Mouse (Mus musculus): Measurements from ENCODE around the gene Trpm6.

Trpm6 gene

DNA sequence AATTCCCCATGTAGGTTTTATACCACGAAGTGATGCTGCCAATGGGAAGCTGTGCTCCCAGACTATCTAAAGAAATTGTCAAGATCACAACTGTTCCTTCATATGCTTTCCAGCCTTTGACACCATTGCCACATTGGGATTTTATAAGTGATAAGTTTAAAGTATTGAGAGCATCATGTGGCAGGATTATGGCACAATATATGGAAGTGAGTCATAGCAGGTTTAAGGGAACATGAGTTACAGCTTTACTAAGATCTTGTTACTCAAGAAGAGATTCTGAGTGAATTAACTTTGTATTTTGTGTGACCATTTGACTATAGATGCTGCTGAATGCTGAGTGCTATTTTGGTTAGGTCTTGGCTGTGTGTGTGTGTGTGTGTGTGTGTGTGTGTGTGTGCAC, 21.8 kb downstream of the Trpm6 start:
- no peak for DNase-seq (ENCODE audit: low spot score)

DNA sequence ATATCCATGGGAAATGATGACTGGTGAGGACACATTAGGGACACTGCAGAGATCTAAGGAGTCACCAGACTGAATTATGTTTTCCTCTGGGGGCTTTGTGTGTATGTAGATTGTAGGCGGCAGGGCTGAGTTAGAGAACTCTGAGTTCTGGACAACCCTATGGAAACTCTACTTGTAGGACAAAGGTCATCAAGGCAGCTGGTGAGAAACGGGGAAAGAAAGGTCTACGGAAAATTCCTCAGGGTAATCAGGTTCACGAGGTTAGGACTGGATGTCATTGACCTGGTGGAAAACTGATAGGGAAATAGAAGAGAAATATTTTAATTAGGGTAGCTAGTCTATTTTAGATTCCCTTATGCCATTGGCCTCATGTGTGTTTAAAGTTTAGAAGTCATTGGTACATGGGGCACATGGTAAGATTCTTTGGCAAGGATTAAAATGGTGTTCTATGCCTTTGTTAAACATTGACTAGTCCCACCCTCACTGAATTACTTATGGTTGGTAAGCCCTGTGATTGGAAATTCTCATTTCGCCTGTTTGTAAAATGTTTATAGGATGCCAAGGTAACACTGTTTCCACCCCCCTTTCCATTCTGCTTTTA, 23.2 kb downstream of the Trpm6 start:
- no peak for DNase-seq (ENCODE audit: low spot score)

DNA sequence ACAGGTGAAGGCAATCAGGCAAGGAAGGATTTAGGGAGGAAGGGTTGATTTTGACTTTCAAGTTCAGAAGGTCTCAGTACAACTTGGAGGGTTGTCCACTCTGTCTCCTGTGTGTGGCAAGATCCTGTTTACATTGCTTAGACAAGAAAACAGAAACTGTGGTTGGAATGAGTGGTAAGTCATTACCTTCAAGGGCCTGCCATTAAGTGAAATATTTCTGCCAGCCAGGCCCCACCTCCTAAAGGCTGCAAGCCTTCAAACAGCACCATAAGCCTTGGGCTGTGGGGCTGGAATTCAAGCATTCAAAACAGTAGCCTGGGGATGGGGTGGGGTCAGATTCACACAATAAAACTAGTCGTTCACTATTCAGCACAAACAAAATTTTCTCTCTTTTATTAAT, 24.3 kb downstream of the Trpm6 start:
- no peak for DNase-seq (ENCODE audit: low spot score)

DNA sequence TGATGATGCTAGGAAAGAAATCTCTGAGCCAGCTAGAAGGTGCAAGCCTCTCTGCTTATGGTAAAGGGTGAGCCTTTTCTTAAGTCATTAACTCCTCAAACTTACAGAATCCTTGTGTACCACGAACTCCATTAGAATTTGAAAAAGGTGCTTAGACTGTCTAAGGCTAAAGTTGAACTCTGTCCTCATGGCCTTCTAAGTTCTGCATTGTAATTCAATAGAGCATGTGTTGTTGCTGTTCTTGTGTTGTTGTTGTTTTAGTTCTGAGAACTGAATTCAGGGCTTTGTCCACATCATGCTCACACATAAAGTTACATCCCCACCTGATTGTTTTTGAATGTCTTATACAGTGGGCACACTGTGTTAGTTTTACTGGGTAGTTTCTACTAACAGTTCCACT, 49.9 kb downstream of the Trpm6 start:
- no peak for DNase-seq (ENCODE audit: low spot score)

DNA sequence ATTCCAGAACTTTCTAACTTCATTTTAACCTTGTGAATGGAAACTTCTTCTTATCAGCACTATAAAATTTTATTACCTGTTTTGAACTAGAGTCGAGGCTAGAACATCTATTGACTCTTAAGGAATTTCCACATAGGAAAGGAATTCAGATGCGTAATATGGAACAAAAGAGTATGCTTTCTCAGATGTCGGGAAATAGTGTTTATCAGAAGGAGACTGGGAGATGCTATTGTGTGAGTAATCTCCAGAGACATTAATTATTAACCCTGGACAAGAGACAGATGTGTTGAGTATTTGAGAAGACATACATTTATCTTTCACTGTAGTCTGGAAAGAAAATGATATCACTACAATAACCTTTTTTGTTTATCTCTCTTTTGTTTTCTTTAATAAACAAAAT, 61.5 kb downstream of the Trpm6 start:
- DNase-seq (ENCODE audit: low spot score), result no peak

DNA sequence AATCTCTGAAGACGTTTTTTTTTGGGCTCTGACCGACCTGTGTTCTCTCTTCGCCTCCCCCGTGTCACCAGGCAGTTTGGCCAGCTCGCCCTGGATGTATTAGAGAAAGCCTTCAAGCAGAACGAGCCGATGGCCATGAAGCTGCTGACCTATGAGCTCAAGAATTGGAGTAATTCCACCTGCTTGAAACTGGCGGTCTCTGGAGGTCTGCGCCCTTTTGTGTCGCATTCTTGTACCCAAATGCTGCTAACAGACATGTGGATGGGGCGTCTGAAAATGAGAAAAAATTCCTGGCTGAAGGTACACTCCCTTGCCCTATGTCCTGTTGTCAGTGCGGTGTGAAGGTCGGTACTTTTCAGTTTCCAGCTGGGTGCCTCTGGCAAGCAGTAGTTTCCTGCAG, 65.4 kb downstream of the Trpm6 start:
- DNase-seq (ENCODE audit: low spot score), result no peak

DNA sequence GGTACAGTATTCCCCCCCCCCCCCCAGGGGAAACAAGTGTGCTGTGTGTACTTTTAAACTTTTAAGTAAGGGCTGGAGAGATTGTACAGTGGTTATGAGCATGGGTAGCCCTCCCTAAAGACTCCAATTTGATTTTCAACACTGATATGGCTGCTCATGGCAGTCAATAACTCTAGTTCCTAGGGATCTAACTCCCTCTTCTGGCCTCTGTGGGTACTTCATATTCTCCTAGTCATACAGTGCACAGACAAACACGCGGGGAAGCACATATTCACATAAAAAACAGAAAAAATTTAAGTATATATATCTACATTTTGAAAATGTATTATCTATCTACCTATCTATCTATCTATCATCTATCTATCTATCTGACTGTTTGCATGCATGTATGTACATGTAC, 67.6 kb downstream of the Trpm6 start:
- no peak for DNase-seq (ENCODE audit: low spot score)

DNA sequence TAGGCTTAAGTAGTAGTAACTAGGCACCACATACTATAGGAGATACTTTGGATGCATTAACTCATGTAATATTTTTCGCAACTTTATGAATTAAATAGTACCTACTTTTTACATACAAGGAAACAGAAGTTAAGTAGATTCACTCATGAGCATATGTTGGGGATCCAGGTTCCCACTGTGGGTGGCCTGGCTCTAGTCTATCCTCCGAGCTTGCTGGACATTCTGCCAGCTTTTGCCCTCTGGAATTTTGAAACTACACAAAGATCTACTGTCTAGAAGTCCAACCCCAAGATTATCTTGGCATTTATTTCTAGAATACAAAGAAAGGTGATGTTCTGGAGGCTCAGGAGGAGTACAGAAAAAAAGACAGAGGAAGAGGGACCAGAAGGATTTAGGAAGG, 78.8 kb downstream of the Trpm6 start:
- no peak for DNase-seq (ENCODE audit: low spot score)

DNA sequence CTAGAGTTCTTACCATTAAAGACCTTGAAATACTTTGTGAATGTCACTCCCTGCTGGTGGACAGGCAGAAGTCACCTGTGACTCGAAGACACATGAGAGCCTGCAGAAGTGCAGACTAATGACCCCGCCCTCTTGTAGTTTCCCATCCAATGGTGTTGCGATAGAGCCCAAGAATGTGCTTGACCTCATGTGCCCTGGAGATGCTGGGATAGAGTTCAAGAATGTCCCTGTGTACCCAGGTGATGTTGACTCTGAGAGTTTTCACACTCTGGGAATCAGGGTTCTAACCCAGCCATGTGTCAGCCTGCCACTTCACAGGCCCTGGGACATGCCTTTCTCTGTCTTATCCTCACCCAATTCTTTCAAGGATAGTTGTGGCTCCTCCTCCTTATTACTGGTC, 81.4 kb downstream of the Trpm6 start:
- DNase-seq (ENCODE audit: low spot score), result no peak

DNA sequence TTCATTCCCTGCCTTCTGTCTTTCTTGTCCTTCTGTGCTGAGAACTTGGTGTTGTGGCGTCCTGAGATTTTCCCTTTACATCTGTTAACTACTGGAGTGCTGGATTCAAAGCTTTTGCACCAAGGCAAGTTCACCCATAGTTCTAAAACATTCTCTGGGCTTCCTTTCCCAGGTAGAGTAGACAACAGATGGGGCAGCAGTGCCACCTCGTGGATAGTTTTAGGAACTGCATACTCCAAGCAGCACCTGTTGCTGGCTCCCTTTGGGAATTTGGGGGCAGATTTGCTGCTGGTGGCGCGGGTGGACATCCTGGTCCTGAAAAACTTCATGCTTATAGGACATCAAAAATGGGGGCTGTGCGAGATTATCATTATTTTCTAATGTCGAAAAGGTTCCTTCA, 85.2 kb downstream of the Trpm6 start:
- DNase-seq (ENCODE audit: low spot score), result peak; percentile 19

DNA sequence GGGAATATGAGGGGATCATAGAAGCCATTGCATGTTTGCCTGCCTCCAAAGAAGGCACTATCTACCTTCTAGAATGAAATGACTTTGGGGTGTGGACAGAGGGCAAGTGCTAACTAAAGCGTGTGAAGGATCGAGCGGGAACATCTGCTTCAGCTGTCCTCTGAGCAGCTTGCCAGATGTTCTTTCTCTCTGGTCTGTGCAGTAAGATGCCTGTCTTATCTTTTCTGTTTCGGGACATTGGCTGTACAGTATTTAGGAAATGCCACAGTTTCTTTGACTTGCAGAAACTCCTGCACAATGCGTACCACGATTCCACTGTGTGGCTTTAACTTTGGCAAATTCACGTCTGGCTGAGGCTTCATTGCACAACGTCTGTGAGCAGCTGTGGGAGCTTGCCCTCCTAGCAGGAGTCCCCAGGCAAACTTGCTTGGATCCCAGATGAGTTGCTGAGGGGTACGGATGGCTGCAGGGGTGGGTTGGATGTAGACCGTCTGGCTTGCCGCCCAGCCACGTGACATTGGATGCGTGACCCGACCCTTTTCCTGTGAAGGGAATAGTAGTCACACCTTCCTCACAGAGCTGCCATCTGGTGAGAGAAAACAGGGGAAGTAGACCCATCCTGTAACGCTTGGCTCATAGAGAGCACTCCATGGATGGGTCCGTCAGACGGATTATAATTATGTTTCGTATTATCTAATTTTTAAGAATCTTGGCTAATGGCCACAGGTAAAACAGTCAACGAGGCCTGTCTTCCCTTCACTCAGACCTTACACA, 92.2 kb downstream of the Trpm6 start:
- no peak for DNase-seq (ENCODE audit: low spot score)

DNA sequence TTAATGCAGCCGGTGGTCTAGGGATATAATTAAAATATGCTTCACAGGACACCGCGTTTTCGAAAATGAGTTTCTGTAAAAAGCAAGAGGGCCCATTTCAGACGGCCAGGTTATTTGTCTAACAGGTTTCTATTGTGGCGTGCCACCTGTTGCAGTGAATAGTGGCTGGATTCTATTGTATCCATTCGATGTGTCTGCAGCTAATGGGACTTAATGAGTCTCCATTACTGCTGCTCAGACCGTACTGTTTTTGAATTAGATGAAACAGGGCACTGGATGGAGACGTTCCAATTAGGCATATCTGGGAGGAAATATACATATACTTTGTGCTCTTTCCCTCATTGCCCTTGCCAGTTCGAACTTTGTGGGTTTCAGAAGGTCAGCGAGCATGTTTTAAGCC, 92.8 kb downstream of the Trpm6 start:
- DNase-seq (ENCODE audit: low spot score), result no peak

DNA sequence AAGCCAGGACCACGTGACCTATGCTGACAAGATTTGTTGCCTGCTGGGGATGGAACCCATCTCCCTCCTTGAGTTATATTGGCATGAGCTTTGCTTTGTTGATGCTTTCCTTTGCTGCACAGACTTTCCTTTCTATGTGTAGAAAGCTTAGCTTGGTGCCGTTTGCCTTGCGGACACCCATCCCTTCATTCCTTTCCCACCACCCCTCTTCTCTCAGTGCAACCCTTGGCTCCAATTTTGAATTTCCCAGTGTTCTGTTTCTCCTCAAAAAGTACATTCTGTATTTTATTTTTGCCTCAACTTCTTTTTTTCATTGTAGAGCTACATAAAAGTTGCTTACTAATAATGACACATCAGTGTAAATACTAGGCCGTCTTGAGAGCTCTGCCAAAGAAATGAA, 96.6 kb downstream of the Trpm6 start:
- DNase-seq (ENCODE audit: low spot score), result no peak

DNA sequence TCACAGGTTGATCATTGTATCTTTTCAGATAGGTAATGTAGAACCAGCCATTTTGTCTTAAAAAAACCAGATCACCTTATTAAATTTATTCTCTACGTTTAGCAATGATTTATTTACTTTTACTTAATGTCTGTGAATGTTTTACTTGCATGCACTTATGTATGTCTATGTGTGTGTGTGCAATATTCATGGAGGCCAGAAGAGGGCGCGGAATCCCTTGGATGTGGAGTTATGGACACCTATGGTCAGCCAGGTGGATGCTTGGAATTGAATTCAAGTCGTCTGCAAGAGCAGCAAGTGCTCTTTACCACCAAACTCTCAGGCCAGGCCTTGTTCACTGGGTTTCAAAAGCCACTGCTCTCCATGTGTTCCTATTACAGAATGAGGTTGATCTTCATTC, 118.5 kb downstream of the Trpm6 start:
- DNase-seq (ENCODE audit: low spot score), result no peak

DNA sequence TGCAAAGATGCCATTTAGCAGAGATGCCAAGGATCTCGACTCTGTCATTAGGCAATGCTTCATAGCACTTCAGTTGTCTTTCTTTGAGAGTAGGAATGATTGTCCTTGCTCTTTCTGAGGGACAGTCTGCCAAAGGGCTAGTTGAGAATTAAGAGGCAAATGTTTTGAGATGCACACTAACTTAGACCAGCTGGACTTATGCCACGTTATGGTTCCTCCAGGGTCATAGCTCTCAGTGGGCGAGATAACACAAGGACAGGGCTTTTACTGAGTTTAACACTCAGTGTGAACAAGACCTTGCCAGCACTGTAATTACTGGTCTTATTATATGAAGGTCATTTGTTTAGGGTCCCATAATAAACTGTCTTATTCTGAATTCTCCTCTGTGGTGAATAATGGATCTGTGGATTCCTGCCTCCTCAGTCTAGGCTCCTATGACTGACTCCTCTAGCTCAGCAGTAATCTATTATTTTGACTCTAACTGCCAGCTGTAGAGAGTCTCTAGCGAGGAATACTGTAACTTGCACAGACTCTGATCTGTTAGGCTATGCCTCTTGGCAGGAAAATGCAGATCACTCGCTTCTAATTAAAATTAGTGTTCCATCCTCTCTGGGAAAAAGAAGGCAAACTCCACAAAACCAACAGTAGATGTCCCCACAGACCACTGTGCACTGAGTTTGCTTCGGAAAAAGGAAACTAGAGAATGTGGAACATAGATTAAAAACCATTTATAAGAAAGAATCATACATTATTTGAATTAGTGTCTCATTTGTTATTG, 123.2 kb downstream of the Trpm6 start:
- DNase-seq (ENCODE audit: low spot score), result no peak

DNA sequence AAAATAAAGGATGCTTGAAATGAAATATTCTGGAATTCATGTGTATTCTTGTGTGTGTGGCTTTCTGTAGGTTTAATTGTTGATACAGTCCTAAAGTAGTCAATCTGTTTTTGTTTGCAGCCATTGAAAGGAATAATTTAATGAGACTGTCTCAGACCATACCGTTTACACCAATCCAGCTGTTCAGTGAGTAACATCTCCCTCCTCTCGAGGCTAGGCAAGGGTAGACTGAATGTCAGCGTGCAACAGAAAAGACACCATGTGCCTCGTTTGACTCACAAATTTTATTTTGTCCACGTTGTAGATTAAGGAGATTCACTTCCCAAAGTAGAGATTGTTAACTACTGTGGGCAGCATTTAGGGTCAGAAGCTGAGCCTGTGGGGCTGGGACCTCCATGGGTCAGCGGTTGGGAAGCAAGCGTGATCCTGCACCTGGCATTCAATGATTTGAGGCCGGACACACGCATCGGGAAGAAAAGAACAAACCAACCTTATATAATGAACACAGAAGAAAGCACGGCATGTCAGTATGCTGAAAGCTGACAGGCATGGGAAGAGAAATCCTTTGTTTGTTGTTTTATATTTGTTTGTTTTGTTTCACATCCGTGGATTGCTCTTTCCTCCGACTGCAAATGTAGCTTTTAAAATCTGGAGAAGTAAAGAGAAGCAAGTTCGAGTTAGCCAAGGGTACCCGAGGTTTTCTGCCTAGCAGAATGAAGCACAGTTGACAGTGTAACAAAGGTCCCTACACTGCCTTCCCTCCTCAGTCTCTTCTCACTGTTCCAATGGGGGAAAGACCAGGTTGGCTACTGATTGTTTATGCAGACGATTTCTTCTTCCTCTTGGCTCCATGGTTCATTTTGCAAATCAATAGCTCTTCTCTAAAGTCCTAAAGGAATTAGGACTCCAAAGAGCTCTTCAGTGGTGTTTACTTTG, 124.2 kb downstream of the Trpm6 start:
- no peak for DNase-seq (ENCODE audit: low spot score)

DNA sequence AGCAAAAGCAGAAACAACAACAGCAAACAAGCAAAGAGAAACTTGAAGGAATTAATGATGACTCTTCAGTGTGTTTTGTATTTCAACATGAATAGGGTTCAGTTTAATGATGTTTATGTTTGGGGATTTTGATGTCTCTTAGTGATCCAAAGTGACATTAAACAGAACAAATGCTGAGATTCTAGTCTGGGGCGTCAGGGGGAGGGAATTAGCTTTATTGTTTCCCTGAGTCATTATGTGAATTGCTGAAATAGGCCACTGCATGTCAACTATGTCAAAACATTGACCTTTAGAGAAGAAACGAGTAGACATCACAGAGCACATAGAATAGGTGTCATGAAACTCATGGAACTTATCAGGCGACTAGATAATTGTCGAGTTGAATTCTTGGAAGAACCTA, 129.5 kb downstream of the Trpm6 start:
- no peak for DNase-seq (ENCODE audit: low spot score)

DNA sequence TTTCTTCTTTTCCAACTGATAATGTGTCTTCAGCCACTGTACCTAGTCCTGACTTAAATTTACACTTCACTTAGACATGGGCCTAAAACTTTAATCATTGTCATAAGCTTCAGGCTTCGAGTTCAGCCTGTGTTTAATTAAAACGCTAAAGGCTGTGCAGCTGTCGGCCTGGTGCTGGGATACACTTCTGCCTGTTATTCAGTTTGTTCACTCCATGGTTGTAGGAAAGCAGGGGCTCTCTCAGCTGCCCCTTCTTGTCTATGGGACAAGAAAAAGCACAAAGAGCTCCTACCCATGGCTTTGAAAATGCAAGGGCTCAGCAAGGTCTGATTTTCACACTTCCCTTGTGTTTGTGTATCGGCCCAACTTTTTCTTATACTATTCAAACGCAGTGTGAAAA, 131.4 kb downstream of the Trpm6 start:
- DNase-seq (ENCODE audit: low spot score), result no peak

DNA sequence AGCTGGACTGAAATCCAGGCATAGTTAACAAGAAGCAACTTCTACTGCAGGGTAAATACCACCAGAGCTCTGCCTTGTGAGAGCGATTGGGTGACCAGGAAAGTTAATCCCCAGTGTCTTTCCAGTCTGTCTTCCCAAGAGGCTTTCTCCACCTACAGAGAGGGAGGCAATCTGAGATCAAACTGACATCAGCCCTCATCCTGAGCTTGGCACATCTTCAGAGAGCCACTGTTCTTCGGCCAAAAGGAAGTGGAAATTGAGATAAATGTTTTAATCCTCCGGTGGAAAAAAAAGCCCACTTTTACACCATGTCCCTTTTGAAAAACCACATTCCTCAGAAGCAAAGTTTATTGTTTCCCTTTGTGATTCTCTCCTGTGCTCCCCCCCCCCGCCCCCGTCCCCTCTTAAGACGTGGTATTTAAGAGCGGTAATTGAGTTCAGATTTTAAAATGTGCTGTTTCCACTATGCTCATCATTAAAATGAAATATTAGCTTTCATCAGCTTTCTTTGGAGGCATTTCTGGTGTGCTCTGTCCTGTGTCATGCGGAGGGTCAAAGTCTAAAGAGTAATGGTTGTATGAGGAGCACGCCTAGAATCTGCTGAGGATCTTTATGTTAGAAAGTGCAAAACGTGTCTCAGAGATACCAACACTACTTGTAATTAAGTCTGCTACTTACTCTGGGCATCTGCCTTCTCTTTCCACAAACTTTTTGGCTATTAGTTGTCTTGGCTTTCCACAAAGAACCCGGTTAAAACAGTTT, 138.0 kb downstream of the Trpm6 start:
- no peak for DNase-seq (ENCODE audit: low spot score)

DNA sequence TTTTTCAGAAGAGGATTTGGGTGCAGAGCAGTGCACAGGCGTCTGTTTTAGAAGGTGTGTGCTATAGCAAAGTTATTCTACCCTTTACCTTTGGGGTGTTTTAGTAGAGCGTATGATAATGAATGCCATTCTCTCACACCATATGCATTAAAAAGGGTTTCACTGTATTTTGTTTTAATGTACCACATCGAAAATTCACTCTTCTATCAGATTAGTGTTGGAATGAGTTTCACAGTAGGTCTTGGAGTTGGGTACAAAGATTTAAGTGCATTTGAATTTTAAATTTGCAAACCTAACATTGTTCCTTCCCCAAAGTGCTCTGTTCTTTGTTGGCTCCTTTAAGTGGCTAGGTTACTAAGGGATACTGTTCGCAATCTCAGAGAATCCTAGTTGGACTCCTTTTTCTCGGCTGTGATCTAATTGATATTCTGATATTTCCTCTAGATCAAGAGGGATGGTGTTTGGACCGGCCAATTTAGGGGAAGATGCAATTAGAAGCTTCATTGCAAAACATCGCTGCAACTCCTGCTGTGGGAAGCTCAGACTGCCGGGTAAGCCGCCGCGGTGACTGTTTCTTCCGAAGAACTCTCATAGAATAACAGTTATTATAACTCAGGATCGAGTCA, 138.8 kb downstream of the Trpm6 start:
- DNase-seq (ENCODE audit: low spot score), result no peak

DNA sequence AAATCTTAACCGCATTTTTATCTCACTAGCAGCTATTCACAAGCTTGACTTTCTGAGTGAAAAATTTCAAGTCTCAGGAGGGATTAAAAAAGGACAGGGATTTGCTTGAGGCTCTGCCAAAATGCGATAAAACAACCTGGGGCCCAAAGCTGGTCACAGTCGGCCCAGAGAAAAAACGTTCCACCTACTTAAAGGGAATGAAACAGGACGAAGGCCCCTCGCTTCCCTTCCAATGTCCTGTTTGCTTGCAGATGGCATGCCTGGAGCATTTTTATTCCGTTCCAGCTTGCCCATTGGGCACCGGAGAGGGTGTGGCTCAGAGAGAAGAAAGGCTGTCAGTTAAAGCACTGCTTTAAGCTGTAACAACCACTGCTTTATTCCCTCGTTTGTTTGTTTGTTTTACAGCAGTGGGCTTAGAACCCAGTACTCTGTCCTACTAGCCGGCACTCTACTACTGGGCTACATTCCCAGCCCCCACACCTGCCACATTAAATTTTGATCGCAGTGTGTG, 139.4 kb downstream of the Trpm6 start:
- DNase-seq (ENCODE audit: low spot score), result no peak

Data from testis, postnatal 14 days (tissue).